Mouse (Mus musculus): ENCODE data around the gene Rasal2. TPM values are rescaled to one million over a fixed set of nuclear protein-coding genes. Genes with fewer than 3 reads are reported as not detected.
A peak's percentile ranks its signal among the peaks of the same experiment; 100 is the strongest.

The Rasal2 gene
- total RNA-seq, 2 experiments from 2014 or later = 87.6 to 90.9 TPM

DNA sequence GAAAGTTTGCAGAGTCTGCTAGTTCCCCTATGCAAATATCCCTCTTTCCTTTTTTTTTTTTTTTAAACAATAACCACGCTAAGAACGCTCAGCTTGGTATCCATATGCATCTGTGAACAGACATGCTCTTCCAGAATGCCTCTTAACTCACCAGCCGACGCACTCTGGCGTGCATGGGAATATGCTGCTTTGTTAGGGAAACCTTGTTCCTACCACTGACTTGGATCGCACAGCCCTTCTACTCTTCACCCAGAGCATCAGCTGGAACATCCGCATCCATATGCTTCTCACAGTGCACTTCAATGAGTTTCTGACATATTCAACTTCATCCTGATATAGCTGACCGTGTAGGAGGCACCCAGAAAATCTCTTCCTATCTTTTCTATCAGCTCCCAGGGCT, 243.1 kb downstream of the Rasal2 start:
- DNase-seq (ENCODE audit: extremely low spot score in 1 of 2, low spot score in 2 of 2) = peak in 1 of 2 experiments; percentile 42
- intact Hi-C loops (cut with DNase I) = loop anchor here (2.0 to 5.0 kb wide), 3 partner anchors 14 to 348 kb away; no protein-coding TSS in a partner anchor
- peak overlapping the region; percentile 58 for H3K27ac ChIP-seq
- no peak for TF ChIP-seq CTCF (IDR thresholded peaks at IDR 0.05)
- no peak overlapping the region for H3K4me3 ChIP-seq

- peak in 1 of 2 experiments; percentile 56 for DNase-seq (ENCODE audit: extremely low spot score in 1 of 2, low spot score in 2 of 2)
- Histone ChIP-seq H3K4me3 (no peak overlapping the region), H3K27ac (peak overlapping the region; percentile 74)
- TF ChIP-seq CTCF (IDR thresholded peaks at IDR 0.05) = no peak
- intact Hi-C loops (cut with DNase I) = loop anchor here (2.0 to 5.0 kb wide), 3 partner anchors 14 to 348 kb away; no protein-coding TSS in a partner anchor
Observed at GRCm38 (mm10) chr1:157168891-157169290, 243.5 kb downstream of the Rasal2 start.

DNA sequence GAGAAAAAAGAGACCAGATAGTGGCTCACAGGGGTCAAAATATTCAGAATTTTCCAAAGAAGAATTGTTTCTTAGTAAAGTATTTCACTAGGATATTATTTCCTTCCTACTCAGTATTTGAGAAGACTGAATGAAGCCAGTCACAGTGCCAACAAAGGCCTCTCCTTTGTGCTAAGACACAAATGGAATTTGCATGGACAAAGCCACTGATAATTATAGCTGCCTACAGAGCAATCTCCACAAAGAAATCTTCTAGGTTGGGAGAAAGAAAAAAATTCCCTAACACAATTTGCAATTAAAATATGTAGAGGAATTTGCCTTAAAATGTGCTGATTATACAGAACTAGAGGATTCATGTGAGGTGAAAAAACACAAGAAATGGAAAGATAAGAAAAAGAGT, 258.6 kb downstream of the Rasal2 start:
- Histone ChIP-seq H3K4me3 (no peak overlapping the region), H3K27ac (no peak overlapping the region; the same call in 1 of the 2 replicates)
- no peak for DNase-seq (ENCODE audit: extremely low spot score in 1 of 2, low spot score in 2 of 2)
- TF ChIP-seq CTCF (IDR thresholded peaks at IDR 0.05) = no peak
- intact Hi-C loops (cut with DNase I) = no loop called here

DNA sequence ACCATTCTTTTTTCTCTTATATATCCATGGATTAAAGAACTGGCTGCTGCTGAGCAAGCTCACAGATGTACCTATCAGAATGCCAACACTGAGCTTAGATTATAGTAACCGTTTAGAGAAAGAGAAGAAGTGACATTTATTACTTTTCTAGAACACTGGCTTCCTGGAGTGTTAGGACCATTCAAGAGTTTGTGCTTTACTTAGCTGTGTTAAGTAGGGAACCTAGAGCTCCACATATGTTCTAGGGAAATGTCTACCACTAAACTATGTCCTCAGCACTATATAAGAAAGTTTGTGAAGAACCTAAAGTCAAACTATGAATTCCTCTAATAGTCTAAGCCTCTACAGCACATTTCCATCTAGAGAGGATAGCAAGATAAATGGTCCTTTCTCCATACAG, 262.3 kb downstream of the Rasal2 start:
- no peak for DNase-seq (ENCODE audit: extremely low spot score in 1 of 2, low spot score in 2 of 2)
- intact Hi-C loops (cut with DNase I) = no loop called here
- no peak for TF ChIP-seq CTCF (IDR thresholded peaks at IDR 0.05)

GRCm38 (mm10) chr1:157144621-157145020, 267.8 kb downstream of the Rasal2 start:
- Histone ChIP-seq H3K4me3 (no peak overlapping the region), H3K27ac (peak overlapping the region; percentile 3; the same call in 1 of the 2 replicates)
- intact Hi-C loops (cut with DNase I) = no loop called here
- no peak for DNase-seq (ENCODE audit: extremely low spot score in 1 of 2, low spot score in 2 of 2)
- TF ChIP-seq CTCF (IDR thresholded peaks at IDR 0.05) = no peak

More for the DNA sequence above, 262.3 kb downstream of the Rasal2 start:
- Histone ChIP-seq H3K27ac (no peak overlapping the region), H3K4me3 (no peak overlapping the region)

- intact Hi-C loops (cut with DNase I) = no loop called here
- no peak for DNase-seq (ENCODE audit: extremely low spot score in 1 of 2, low spot score in 2 of 2)
- H3K27ac ChIP-seq = no peak overlapping the region
- H3K4me3 ChIP-seq = no peak overlapping the region
- no peak for TF ChIP-seq CTCF (IDR thresholded peaks at IDR 0.05)
Observed at GRCm38 (mm10) chr1:157143326-157143932, 269.0 kb downstream of the Rasal2 start.

GRCm38 (mm10) chr1:157141014-157141413, 271.4 kb downstream of the Rasal2 start:
- no peak for TF ChIP-seq CTCF (IDR thresholded peaks at IDR 0.05)
- intact Hi-C loops (cut with DNase I) = no loop called here
- Histone ChIP-seq H3K27ac (no peak overlapping the region), H3K4me3 (no peak overlapping the region)
- no peak for DNase-seq (ENCODE audit: extremely low spot score in 1 of 2, low spot score in 2 of 2)

DNA sequence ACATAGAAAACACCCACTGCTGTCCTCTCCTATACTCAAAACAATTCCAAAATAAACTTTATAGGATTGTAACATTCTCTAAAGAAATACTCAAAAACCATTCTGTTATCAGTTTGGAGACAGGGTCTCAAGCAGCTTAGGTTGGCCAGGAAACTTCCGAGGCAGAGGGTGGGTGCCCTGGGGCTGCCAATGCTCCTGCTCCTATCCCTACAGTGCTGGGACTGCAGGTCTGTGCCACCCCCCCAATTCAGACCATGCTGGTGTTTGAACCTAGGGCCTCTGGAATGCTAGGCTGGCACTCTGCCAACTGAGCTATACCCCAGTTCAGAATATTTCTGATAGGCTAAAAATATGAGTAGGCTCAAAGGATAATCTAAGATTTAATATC, 274.5 kb downstream of the Rasal2 start:
- no peak for DNase-seq (ENCODE audit: extremely low spot score in 1 of 2, low spot score in 2 of 2)
- Histone ChIP-seq H3K27ac (no peak overlapping the region), H3K4me3 (no peak overlapping the region)
- no peak for TF ChIP-seq CTCF (IDR thresholded peaks at IDR 0.05)
- intact Hi-C loops (cut with DNase I) = loop anchor here (2.0 kb wide), 1 partner anchor 143 kb away; no protein-coding TSS in a partner anchor

- no peak overlapping the region for H3K27ac ChIP-seq
- no peak for DNase-seq (ENCODE audit: extremely low spot score in 1 of 2, low spot score in 2 of 2)
- TF ChIP-seq CTCF (IDR thresholded peaks at IDR 0.05) = peak; percentile 16
- intact Hi-C loops (cut with DNase I) = loop anchor here (2.0 kb wide), 1 partner anchor 144 kb away; no protein-coding TSS in a partner anchor
- H3K4me3 ChIP-seq = no peak overlapping the region
Observed at GRCm38 (mm10) chr1:157137132-157137853, 275.1 kb downstream of the Rasal2 start.

DNA sequence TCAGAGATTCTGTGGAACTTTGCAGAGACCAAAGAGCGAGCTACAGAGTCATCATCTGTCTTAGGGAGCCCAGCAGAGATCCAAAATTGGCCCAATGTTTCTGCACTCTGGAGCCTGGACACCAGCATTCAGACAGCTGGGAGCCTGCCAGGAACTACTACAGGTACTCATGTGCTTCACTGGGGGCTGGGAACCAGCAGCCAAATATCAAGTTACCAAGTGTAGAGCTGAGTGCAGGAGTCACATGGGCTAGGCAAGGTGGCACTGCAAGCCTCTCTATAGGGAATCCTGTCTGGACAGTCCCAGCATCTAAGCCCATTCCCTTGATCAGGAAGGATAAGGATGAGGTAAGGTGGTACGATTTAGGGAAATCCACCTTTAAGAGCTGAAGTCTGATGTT, 284.2 kb downstream of the Rasal2 start:
- no peak overlapping the region for H3K27ac ChIP-seq
- intact Hi-C loops (cut with DNase I) = no loop called here
- H3K4me3 ChIP-seq = no peak overlapping the region
- no peak for TF ChIP-seq CTCF (IDR thresholded peaks at IDR 0.05)
- DNase-seq (ENCODE audit: extremely low spot score in 1 of 2, low spot score in 2 of 2) = no peak

GRCm38 (mm10) chr1:157123836-157124235, 288.6 kb downstream of the Rasal2 start:
- no peak overlapping the region for H3K4me3 ChIP-seq
- DNase-seq (ENCODE audit: extremely low spot score in 1 of 2, low spot score in 2 of 2) = no peak
- intact Hi-C loops (cut with DNase I) = no loop called here
- H3K27ac ChIP-seq = no peak overlapping the region
- TF ChIP-seq CTCF (IDR thresholded peaks at IDR 0.05) = no peak

DNA sequence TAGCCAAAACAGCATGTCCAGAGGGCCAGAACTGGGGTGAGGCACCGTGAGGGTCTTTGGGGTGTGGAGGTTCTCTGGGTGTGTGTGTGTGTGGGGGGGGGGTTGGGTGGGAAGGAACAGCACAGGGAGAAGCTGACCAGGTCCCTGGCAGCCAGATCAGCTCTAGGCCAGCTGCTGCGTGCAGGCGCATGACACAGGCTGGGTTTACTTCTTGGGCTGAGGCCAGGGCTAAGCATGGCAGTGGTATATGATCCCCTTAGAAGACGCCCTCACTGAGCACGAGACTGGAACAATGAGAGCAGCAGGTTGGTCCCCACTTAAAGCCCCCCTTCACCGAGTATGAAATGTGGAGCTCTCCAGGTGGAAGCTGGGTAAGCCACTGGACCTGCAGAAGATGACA, 293.2 kb downstream of the Rasal2 start:
- DNase-seq (ENCODE audit: extremely low spot score in 1 of 2, low spot score in 2 of 2) = no peak
- Histone ChIP-seq H3K4me3 (no peak overlapping the region), H3K27ac (no peak overlapping the region)
- intact Hi-C loops (cut with DNase I) = no loop called here
- no peak for TF ChIP-seq CTCF (IDR thresholded peaks at IDR 0.05)

Data from left cerebral cortex, adult 2 months (tissue).